Mouse (Mus musculus) granulocyte monocyte progenitor cell, adult 5-6 weeks (primary cell): ENCODE measurements around the gene Zyg11a. TPM values are rescaled to one million over a fixed set of nuclear protein-coding genes. Genes with fewer than 3 reads are reported as not detected.
"Not testable (repeated sequence)": the region's sequence is repeated elsewhere in the genome, so short reads cannot be mapped to it uniquely, and the experiment has no call there.

ENCODE experiments used
- ATAC-seq: replicated peaks from 2 replicates; pipeline ENCODE4 v1.8.0; 2016; ENCODE audit warnings: mild to moderate bottlenecking, moderate TSS enrichment, inconsistent platforms; ENCODE audit not compliant: poor library complexity, severe bottlenecking
- total RNA-seq, 2 experiments: library from RNA; stranded (forward) in 1 of 2; stranded (reverse) in 1 of 2; fragments of 200-712, 200-1000 nt in 1 of 2; fragments of >200 nt in 1 of 2; fragmentation: Nextera tagmentation in 1 of 2; gene quantifications; 2 replicates each; pipeline ENCODE4 v1.2.3; 2014 to 2017

Gene Zyg11a
- not detected in 2 replicates for total RNA-seq (2014; fragmentation: Nextera tagmentation)
- total RNA-seq (2017): not detected in 2 replicates

DNA sequence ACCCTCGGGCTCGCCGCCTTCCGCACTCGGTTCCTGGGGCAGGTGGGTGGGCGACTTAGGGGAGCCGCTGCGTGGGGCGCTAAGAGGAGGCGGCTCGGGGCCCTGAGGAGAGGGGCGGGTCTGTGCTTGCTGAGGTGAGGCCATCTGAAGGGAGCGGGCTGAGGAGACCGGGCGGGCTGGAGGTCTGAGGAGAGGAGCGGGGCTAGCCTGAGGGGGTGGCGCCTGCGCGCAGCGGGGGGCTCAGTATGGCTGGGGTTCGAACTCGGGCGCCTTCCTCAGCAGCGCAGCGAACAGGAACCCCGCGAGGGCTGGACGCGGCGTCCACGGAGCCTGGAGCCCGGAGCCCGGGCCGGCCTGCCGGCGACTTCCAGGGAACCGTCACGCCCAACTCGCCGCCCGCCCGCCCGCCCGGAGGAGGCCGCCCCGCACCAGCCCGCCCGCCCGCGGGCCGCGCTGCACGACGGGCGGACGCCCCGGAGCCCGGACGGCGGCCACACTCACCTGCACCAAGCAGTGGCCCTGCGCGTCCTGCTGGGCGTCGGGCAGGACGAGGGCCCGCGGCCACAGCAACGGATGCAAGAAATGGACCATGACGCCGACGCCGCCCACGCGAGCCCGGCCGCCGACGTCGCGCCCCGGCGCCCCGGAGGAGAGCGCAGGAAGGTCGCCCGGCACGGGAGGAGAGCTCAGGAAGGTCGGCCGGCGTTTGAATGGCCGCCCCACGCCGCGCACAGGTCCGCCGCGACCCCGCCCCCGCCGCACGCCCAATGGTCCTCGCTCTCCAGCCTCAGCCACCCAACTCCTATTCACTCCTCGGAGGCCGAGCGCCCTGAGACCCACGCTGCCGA, at the start of gene Zyg11a:
TSS of gene Zyg11a (minus strand) at position 717 of the 848 bp plus-strand sequence.
- ATAC-seq: peak; percentile 65

DNA sequence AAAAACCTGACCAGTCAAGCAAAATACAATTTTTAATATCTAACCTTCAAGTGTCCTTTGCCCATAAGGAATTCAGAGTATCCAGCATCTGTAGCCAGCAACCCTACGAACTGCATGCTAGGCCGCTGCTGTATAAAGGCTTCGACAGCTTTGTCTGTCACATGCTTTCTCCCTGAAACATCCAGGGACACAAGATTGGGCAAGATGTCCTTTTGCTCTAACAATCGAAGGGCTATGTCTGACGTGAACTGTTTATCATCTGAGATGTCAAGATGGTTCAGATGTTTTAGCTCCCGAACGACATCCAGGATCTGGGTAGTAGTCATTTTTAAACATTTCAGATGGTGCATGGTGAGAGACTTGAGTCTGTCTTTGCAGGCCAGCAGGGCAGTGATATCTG, 47.9 kb upstream of the Zyg11a start:
- no peak for ATAC-seq

DNA sequence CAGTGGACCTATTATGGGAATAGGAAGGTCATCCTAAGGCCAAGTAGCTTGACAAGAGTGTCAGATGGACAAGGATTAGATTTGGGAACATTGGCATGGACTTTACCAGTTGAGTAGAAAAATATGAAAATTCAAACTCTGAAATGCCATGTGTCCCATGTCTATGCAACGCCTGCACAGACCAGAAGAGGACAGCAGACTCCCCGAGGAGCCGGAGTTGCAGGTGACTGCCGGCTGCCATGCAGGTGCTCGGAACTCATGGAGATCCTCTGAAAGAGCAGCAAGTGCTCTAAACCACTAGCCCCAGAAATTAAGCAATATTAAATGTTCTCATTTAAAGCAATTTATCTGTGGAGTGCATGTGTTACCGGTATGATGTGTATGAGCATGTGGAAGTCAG, 35.5 kb upstream of the Zyg11a start:
- ATAC-seq: no peak

DNA sequence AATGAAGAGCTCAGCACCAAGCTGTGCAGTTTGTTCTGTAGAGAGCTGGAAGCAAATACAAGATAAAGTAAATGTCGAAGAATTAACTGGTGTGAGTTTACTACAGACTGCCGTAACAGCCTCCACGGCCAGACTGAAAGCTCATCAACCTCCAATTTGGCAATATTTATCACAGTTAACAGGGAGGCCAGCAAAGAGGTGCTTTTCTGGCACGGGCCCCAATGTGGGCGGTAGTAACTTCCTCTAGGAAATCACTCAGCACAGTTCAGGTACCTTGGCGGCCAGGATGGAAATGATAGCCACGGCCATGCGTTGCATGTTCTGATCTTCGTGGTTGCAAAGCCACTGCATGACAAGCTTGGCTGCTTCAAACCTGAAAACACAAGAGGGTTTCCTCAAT, 32.7 kb upstream of the Zyg11a start:
- ATAC-seq: no peak

DNA sequence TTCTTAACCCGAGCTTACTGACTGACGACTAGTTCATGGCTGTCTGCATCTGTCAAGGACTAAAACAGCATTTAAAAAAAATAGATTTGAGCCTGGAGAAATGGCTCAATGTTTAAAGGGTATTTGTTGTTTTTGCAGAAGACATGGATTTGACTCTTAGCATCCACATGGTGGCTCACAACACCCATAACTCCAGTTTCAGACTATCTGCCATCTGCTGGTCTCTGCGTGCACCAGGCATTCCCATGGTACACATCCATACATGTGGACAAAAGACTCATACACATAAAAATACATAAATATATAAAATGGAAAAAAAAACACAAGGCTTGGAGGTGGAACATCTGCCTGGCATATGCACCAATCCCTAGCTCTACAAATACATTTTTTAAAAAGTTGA, 31.5 kb upstream of the Zyg11a start:
- no peak for ATAC-seq

DNA sequence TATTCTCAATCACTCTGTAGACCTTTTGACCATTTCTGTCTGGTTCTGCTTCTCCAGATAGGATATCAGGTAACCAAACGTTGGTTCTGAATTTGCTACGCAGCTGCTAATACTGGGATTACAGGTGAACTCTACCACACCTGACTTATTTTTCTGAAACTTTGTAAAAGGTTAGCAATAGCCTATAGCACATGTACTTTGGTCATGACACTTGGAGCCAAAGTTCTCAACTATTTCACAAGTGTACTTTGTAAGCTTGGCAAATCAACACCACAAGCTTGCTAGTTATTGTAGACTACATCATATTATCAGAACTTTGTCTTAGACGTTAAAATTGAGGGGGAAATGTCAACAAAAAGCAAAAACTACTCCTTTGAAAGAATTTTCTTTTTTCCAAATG, 15.8 kb upstream of the Zyg11a start:
- no peak for ATAC-seq

DNA sequence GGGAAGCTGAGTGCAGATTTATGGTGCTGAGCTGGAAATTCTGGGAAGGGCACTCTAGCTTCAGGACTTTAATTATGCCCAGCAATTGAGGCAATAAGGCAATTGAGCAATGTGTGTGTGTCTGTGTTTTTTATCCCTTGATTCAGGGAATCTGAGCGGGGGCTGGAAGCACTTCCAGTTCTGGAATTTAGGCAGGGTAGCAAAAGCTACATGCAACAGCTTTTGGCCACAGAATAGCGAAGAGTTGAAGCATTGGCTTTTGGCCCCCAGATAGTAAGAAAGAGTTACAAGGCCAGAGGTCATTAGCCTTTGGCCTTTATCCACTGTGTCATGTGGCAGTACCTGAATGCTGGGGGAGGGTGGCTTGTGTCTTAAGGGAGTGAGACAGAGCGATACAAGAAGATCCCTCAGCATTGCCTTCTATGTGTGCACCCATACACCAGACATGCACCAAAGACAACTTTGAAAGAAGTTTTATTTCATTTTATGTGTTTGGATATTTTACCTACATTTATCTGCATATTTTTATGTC, 7.6 kb upstream of the Zyg11a start:
- ATAC-seq: no peak

- no peak for ATAC-seq
Observed at GRCm38 (mm10) chr4:108222507-108222906, 4.7 kb upstream of the Zyg11a start.

GRCm38 (mm10) chr4:108219019-108219418, 1.2 kb upstream of the Zyg11a start:
- ATAC-seq: no peak

GRCm38 (mm10) chr4:108213023-108213422, 4.8 kb downstream of the Zyg11a start:
- ATAC-seq: no peak

DNA sequence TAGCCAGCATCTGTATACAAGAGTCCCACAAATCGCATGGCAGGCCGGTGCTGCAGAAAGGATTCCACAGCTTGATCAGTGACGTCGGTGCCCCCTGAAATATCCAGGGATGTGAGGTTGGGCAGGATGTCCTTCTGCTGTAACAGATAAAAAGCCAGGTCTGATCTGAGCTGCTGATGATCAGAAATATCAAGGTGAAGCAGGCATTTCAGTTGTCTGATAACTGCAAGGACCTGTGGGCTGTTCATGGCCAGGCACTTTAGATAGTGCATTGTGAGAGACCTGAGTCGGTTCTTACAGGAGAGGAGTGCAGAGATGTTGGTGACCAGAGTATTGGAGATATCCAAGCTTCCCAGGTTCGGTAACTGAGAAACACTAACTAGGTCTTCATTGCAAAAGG, 13.2 kb downstream of the Zyg11a start:
- no peak for ATAC-seq

DNA sequence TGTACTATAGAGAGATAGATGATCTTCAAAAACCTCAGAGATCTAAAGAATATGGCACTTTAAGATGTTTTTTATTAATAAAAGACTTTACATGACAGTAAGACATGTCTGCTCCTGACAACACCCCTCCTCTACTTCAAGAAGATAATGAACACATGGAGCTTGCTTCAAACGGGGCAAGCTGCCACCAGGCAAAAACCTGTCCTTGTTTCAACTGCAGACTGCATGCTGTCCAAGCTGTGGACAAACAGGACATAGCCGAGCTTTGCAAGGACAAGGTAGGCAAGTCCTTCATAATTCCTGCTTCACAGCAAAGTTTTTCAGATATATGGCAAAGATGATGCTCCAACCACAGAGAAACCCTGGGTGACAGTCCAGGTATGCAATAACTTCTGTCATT, 18.6 kb downstream of the Zyg11a start:
- no peak for ATAC-seq

DNA sequence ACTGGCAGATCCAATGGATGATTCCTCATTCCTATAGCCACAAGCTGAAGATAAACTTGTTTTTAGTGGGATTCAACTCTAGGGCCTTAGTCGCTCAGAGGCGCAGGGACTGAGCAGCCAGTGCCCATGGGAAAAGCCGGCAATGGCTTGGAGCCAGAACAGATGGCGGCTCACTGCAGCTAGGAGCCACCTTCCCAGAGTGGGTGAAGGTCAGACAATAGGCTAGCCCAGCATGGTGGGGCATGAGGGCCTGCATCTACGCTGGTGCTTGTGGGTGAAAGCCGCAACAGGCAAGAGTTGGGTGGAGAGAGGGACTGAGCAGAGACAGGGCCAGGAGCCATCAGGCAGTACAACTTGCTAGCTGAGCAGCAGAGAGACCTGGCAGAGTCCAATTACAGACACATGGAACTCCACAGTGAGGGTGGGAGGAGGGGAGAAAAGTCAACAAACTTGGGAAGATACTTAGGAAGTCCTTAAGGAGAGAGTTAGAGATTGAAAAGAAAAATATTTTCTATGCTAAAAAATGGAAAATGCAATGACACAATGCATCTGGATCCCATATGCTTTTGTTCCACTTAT, 21.5 kb downstream of the Zyg11a start:
- no peak for ATAC-seq

DNA sequence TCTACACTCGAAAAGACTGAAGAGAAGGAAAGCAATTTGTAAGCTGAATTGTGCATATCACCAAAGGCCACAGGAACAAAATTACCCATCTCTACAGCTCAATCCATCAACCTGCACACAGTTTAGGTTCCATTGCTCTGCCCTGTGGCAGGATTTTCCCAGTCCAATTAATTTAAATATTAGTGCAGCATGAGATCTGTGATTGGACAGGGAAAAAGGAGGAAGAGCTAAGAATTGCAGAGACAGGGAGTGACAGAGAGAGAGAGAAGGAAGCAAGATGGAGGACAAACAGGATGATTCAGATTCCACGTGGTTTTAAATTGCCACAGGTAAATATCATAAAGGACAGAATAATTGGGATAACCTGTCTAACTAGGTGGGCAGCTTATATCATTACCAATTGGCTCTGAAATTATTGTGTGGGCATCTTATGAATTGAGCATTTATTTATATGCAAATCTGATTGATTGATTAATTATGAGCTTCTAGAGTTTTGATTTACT, 25.0 kb downstream of the Zyg11a start:
- no peak for ATAC-seq

DNA sequence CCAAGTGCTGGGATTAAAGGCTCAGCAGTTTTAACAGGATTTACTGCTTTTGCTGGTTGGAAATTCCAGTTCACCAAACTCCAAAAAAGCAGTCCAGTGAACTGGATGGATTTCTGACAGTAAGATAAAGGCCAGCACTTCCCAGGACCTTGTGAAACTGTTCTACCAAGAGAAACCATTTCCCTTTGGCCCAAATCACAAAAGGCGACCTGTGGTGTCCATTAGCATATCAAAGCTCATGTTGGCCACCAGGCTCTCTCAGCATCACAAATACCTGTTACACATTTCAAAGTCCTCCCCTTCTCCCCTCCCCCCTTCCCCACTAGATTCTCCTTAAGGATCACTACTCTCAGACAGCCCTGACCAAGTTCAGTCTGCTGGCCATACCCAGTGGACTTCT, 35.6 kb downstream of the Zyg11a start:
- no peak for ATAC-seq

DNA sequence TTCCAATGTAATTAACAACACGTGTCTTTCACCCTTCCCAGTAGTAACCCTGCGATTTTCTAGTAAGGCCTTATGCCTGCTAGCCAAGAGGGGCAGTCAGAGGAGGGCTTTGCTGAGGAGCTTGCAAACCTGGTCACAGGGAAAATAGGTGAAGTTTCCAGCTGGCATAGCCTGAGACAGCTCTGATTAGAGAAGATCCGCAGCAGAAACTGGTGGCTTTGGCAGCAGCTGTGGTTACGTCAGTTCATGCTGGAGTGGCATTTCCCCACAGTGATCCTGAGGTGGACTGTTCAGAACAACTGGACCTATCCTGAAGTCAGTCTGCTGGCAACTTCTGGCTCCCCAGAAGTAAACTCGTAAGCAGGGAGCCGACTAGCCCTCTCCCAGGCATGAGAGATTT, 49.8 kb downstream of the Zyg11a start:
- no peak for ATAC-seq

DNA sequence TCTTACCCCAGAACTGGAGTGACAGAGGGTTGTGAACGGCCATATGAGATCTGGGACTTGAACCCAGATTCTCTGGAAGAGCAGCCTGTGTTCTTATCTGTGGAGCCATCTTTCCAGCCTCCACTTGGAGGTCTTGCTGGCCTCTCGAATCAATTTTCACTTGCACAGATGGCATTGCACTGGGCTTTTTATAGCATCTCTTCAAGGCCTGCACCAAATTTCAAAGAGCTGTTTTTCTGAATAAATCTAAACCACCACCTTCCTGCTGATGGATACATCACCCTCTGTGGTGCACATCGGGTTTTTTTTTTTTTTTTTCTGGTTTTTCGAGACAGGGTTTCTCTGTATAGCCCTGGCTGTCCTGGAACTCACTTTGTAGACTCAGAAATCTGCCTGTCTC, 51.0 kb downstream of the Zyg11a start:
- ATAC-seq: no peak

- ATAC-seq: peak; percentile 33; the same call in 1 of the 2 replicates
Observed at GRCm38 (mm10) chr4:108165152-108165895, 52.5 kb downstream of the Zyg11a start, which contains the start of gene Echdc2. Gene Echdc2 (plus strand): TSS chr4:108165437.

- ATAC-seq: no peak
Observed at GRCm38 (mm10) chr4:108163291-108163690, 54.6 kb downstream of the Zyg11a start.

- ATAC-seq: no peak
Observed at GRCm38 (mm10) chr4:108161936-108162335, 55.9 kb downstream of the Zyg11a start.

DNA sequence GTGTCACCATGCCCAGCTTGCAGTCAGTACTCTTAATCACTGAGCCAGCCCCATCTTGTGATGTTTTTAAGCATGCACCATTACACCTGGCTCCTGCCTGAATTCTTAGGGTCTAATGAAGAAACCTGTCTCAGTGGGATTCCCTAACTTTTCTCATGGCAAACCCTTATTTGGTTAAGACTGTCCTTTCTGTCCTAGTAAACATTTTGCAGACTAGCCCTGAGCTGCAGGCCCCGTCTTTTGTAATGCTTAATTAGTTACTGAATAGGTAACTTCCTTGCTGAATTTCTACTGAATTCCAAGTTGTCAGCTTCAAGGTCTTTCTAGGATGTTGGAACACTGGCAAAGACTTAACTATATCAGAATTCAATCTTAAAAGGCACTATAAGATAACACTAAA, 62.7 kb downstream of the Zyg11a start:
- not testable (repeated sequence) for ATAC-seq
